Mouse (Mus musculus): ENCODE data around the gene Hnrnpul2.
A peak's percentile ranks its signal among the peaks of the same experiment; 100 is the strongest.
"Not testable (repeated sequence)": the region's sequence is repeated elsewhere in the genome, so short reads cannot be mapped to it uniquely, and the experiment has no call there.

The Hnrnpul2 gene

GRCm38 (mm10) chr19:8818801-8819595 is 812 bp upstream of the Hnrnpul2 start, which contains the start of gene Ttc9c:
Ttc9c (minus strand) TSS chr19:8819333.
- DNase-seq = peak; percentile 97 to 99

GRCm38 (mm10) chr19:8820424-8820956 is 680 bp downstream of the Hnrnpul2 start:
- DNase-seq = no peak

GRCm38 (mm10) chr19:8821146-8821545 is 1.3 kb downstream of the Hnrnpul2 start:
- DNase-seq = no peak

- no peak for DNase-seq
Observed at GRCm38 (mm10) chr19:8822696-8823095, 2.9 kb downstream of the Hnrnpul2 start.

- peak in 1 of 2 experiments; percentile 34 for DNase-seq
Observed at GRCm38 (mm10) chr19:8829660-8830059, 9.8 kb downstream of the Hnrnpul2 start, which contains the start of gene AC129217.1. AC129217.1 (plus strand) TSS chr19:8829773.

- DNase-seq = no peak
Observed at GRCm38 (mm10) chr19:8830664-8831063, 10.9 kb downstream of the Hnrnpul2 start.

- no peak for DNase-seq
Observed at GRCm38 (mm10) chr19:8831262-8831661, 11.5 kb downstream of the Hnrnpul2 start.

GRCm38 (mm10) chr19:8832971-8833370 is 13.2 kb downstream of the Hnrnpul2 start:
- no peak for DNase-seq

GRCm38 (mm10) chr19:8836327-8836726 is 16.5 kb downstream of the Hnrnpul2 start:
- not testable (repeated sequence) for DNase-seq

- DNase-seq = peak; percentile 86 to 90
Observed at GRCm38 (mm10) chr19:8837251-8837791, 17.5 kb downstream of the Hnrnpul2 start, which contains the start of gene Bscl2. Bscl2 (plus strand) TSS chr19:8837467.

GRCm38 (mm10) chr19:8838041-8838730 is 18.4 kb downstream of the Hnrnpul2 start:
- DNase-seq = peak; percentile 43 to 49

- DNase-seq = no peak
Observed at GRCm38 (mm10) chr19:8839103-8839907, 19.5 kb downstream of the Hnrnpul2 start, which contains the start of gene Gng3. Gng3 (minus strand) TSS chr19:8839194.

- peak; percentile 85 to 89 for DNase-seq
Observed at GRCm38 (mm10) chr19:8839908-8840791, 20.3 kb downstream of the Hnrnpul2 start.

GRCm38 (mm10) chr19:8841012-8841411 is 21.2 kb downstream of the Hnrnpul2 start:
- DNase-seq = no peak

- DNase-seq = no peak
Observed at GRCm38 (mm10) chr19:8842961-8843360, 23.2 kb downstream of the Hnrnpul2 start.

- peak; percentile 56 to 82 for DNase-seq
Observed at GRCm38 (mm10) chr19:8844371-8845129, 24.7 kb downstream of the Hnrnpul2 start.

GRCm38 (mm10) chr19:8848356-8848755 is 28.5 kb downstream of the Hnrnpul2 start:
- no peak for DNase-seq

- DNase-seq = peak in 1 of 2 experiments; percentile 67
Observed at GRCm38 (mm10) chr19:8850402-8850901, 30.6 kb downstream of the Hnrnpul2 start, which contains the start of gene Lrrn4cl. Lrrn4cl (plus strand) TSS chr19:8850768.

- DNase-seq = peak in 1 of 2 experiments; percentile 39
Observed at GRCm38 (mm10) chr19:8851639-8852038, 31.8 kb downstream of the Hnrnpul2 start.

Measured in lung, postnatal 4 days (tissue).